Mouse (Mus musculus): ENCODE results near the gene Jakmip3. TPM values are rescaled to one million over a fixed set of nuclear protein-coding genes. Genes with fewer than 3 reads are reported as not detected.

Jakmip3 gene
- polyA plus RNA-seq (2014; fragmentation: Illumina TruSeq; extraction: RNeasy Lipid Tissue Mini Kit (QIAGEN cat#74804); ENCODE audit: low replicate concordance): not detected

DNA sequence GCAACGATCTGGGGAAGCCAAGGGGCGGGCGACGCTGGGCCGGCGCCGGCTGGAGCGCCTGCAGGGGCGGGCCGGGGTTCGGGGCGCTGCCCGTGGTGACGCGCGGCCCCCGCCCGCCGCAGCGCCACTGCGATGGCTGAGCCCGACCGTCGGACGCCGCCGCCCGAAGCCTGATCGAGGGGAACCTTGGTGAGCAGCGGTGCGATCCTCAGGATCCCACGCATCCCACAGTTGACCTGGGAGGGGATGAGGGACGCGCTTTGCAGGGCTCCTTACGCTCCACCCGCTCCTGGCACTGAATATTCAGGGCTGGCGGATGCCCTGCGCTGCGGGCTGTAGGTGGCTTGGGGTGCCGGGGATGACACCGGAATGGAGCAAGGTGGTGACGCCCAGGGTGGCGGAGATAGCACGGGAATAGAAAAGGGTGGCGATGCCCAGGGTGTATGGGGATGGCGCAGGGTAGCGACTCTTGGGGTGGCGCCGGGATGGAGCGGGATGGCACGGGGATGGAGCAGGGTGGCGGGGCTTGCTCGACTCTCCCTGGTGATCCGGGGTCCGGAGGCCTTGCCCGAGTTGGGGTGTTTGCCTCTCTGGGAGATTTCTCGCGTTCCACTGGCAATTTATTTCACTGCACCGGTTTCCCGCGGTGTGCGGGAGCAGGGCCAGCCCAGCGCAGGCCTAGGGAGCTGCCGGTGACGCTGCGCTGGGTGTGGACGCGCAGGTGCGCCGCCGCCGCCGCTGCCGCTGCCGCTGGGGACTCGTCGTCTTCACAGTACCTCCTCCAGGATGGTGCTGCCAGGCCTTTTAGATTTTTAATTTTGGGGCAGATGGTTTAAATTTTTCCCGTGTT, at the start of gene Jakmip3:
Gene Jakmip3 (plus strand): TSS at position 119 of the 850 bp plus-strand sequence.

GRCm38 (mm10) chr7:138909277-138910192, 31.0 kb upstream of the Jakmip3 start, which contains the start of gene Bnip3:
Bnip3 (minus strand) TSS chr7:138909519.

DNA sequence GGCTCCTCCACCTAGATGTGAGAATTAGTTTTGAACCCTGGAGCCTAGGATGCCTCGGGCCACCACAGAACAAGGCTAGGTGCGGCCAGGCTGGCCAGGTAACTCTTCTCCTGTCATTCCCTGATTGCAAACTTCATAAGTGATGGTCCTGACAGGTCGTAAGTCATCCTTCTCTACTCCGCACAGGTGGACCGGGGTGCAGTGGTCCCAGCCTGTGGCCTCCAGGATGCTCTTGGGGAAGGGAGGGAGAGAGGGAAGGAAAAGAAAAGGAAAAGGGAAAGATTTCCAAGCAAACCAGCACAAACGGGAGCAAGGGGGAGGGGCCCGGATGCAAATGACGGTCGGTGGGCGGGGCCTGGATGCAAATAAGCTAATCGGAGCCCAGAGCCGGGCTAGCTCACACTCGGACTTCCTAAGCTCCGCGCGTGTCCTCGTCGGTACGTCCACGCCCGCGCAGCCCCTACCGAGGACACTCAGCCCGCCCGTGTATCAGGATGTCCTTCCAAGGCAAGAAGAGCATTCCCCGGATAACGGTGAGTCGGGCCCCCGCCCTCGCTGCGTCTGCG, 145.2 kb downstream of the Jakmip3 start, which contains the start of gene Dpysl4:
Gene Dpysl4 (plus strand): TSS at position 373 of the 566 bp plus-strand sequence.

Other genes with a start within 250 kb of the Jakmip3 start
- 108 TPM for gene Ppp2r2d, start 94.7 kb upstream of the Jakmip3 start, polyA plus RNA-seq (2014; fragmentation: Illumina TruSeq; extraction: RNeasy Lipid Tissue Mini Kit (QIAGEN cat#74804); ENCODE audit: low replicate concordance)
- gene Mapk1ip1, start 94.5 kb upstream of the Jakmip3 start, polyA plus RNA-seq (2014; fragmentation: Illumina TruSeq; extraction: RNeasy Lipid Tissue Mini Kit (QIAGEN cat#74804); ENCODE audit: low replicate concordance): 9.7 TPM
- 39.6 TPM for gene Bnip3, start 31.2 kb upstream of the Jakmip3 start, polyA plus RNA-seq (2014; fragmentation: Illumina TruSeq; extraction: RNeasy Lipid Tissue Mini Kit (QIAGEN cat#74804); ENCODE audit: low replicate concordance)
- gene Dpysl4, start 145.3 kb downstream of the Jakmip3 start, polyA plus RNA-seq (2014; fragmentation: Illumina TruSeq; extraction: RNeasy Lipid Tissue Mini Kit (QIAGEN cat#74804); ENCODE audit: low replicate concordance): not detected

All from small intestine, adult 10 weeks (tissue).